8 mouse cellular contexts compared by ENCODE assay signal in the genomic region with DNA sequence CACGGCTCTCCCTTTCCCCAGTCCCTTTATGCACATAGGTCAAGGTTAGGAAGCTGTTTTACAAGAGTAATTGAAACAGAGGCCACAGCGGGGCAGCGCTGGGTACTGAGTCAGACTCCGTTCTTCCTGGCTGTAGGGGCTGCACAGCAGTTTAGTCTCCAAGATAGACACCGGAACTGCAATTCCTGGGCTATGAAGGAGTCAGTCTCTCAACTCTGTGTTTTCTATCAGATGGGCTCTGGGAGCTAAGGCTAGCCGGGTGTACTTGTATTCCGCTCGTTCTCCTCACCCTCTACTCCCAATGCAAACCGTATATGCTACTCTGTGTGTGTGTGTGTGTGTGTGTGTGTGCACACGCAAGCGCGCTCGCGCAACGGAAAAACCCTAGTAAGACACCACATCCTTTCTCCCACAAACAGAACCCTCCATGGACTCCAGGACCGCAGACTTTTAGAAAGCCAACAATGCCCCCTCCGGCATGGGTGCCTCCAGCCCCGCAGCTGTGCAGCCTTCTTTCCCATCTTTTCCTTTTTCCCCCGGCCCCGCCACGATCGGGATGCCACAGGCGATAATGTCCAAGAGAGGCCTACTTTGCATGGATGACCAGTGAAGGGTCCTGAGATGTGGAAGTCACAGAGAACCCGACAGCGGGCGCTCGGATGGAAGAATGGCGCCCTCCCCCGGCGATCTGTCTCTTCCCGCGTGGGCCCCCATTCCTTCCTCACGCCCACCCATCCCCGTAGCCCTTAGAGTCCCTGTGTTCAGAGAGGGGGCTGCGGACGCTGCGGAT. TPM values are rescaled to one million over a fixed set of nuclear protein-coding genes. Genes with fewer than 3 reads are reported as not detected.
DNase-seq lines count a peak whose midpoint lies in the region; ATAC-seq and TF ChIP-seq lines count a peak whose summit lies in the region.

No protein-coding gene starts in this region.

- no peaks in the 10 kb centered on the region for H3K36me3 ChIP-seq in embryonic facial prominence, embryonic 15.5 days
- H3K36me3 ChIP-seq in heart, embryonic 15.5 days = peaks cover 11% of the 10 kb centered on the region; the same call in 1 of the 2 replicates
- no peaks in the 10 kb centered on the region for H3K36me3 ChIP-seq in liver, postnatal 0 days (replicated peaks; ENCODE audit: insufficient read depth, low read length)
- H3K36me3 ChIP-seq in neural tube, embryonic 11.5 days (ENCODE audit: control insufficient read depth, insufficient read depth, low read length) = no peaks in the 10 kb centered on the region
- H3K36me3 ChIP-seq in thymus, adult 2 months (ENCODE audit: control insufficient read depth, insufficient read depth, low read length) = peaks cover 15% of the 10 kb centered on the region

- H3K9ac ChIP-seq in embryonic facial prominence, embryonic 15.5 days = peak overlapping the region; percentile 54
- peak overlapping the region; percentile 97 for H3K9ac ChIP-seq in heart, embryonic 15.5 days
- H3K9ac ChIP-seq in liver, postnatal 0 days (replicated peaks) = peak overlapping the region; percentile 58
- H3K9ac ChIP-seq in neural tube, embryonic 11.5 days (ENCODE audit: low read length) = peak overlapping the region; percentile 79

- peak overlapping the region; percentile 89 for H3K27ac ChIP-seq in embryonic facial prominence, embryonic 15.5 days (replicated peaks)
- H3K27ac ChIP-seq in heart, embryonic 15.5 days = peak overlapping the region; percentile 95
- peak overlapping the region; percentile 70 for H3K27ac ChIP-seq in liver, postnatal 0 days (ENCODE audit: low read depth)
- peak overlapping the region; percentile 82; the same call in 1 of the 2 replicates for H3K27ac ChIP-seq in neural tube, embryonic 11.5 days (ENCODE audit: low read depth, low read length)
- H3K27ac ChIP-seq in thymus, adult 2 months (ENCODE audit: control insufficient read depth, insufficient read depth, low read length) = peak overlapping the region; percentile 85

- peak; percentile 49 for TF ChIP-seq CTCF in liver, postnatal 0 days (IDR thresholded peaks at IDR 0.05; ENCODE audit: low read depth)
- no peak; the same call in 1 of the 2 replicates for TF ChIP-seq CTCF in thymus, adult 2 months (IDR thresholded peaks at IDR 0.05; ENCODE audit: borderline replicate concordance, control insufficient read depth, extremely low read depth, insufficient read depth, low read length, poor library complexity)

- H3K4me2 ChIP-seq in embryonic facial prominence, embryonic 15.5 days (replicated peaks) = peak overlapping the region; percentile 86
- H3K4me2 ChIP-seq in heart, embryonic 15.5 days = peak overlapping the region; percentile 86
- peak overlapping the region; percentile 75 for H3K4me2 ChIP-seq in liver, postnatal 0 days (ENCODE audit: low read depth, low read length)
- peak overlapping the region; percentile 56 for H3K4me2 ChIP-seq in neural tube, embryonic 11.5 days (ENCODE audit: low read depth)

- peak overlapping the region; percentile 75 for H3K4me3 ChIP-seq in embryonic facial prominence, embryonic 15.5 days (replicated peaks)
- peak overlapping the region; percentile 88 for H3K4me3 ChIP-seq in heart, embryonic 15.5 days
- H3K4me3 ChIP-seq in liver, postnatal 0 days (ENCODE audit: low read depth, low read length) = peak overlapping the region; percentile 62
- peak overlapping the region; percentile 66 for H3K4me3 ChIP-seq in neural tube, embryonic 11.5 days (ENCODE audit: low read depth, low read length)
- peak overlapping the region; percentile 72 for H3K4me3 ChIP-seq in thymus, adult 2 months (ENCODE audit: control insufficient read depth, insufficient read depth, low read length)

- H3K9me3 ChIP-seq in embryonic facial prominence, embryonic 15.5 days (replicated peaks) = no peaks in the 10 kb centered on the region
- no peaks in the 10 kb centered on the region for H3K9me3 ChIP-seq in heart, embryonic 15.5 days (replicated peaks)
- H3K9me3 ChIP-seq in liver, postnatal 0 days (ENCODE audit: low read length) = no peaks in the 10 kb centered on the region
- no peaks in the 10 kb centered on the region for H3K9me3 ChIP-seq in neural tube, embryonic 11.5 days (ENCODE audit: control insufficient read depth, low read length)

- TF ChIP-seq EP300 in liver, postnatal 0 days (IDR thresholded peaks at IDR 0.05; ENCODE audit: low read depth) = no peak

- no peak for TF ChIP-seq POLR2A in thymus, adult 2 months (IDR thresholded peaks at IDR 0.05; ENCODE audit: control insufficient read depth, extremely low read depth, insufficient read depth, low read length, poor library complexity)

- ATAC-seq in CD4-positive, CD25-positive, alpha-beta regulatory T cell, adult 4 months = peak; percentile 58
- ATAC-seq in embryonic facial prominence, embryonic 15.5 days (ENCODE audit: insufficient number of reproducible peaks, low FRiP score, low TSS enrichment, low read depth) = peak; percentile 25
- ATAC-seq in heart, embryonic 15.5 days (replicated peaks; ENCODE audit: insufficient number of reproducible peaks, insufficient read depth, low FRiP score, low read depth) = peak; percentile 27
- ATAC-seq in liver, postnatal 0 days = peak; percentile 40
- ATAC-seq in neural tube, embryonic 11.5 days (ENCODE audit: insufficient read depth, low FRiP score, low TSS enrichment) = peak; percentile 71

- peak; percentile 73 to 77 for DNase-seq in adrenal gland, postnatal 36 days
- DNase-seq in kidney, postnatal 14 days = peak; percentile 73
- DNase-seq in liver, postnatal 0 days = peak; percentile 45
- peak; percentile 68 for DNase-seq in neural tube, embryonic 11.5 days (ENCODE audit: low spot score)
- DNase-seq in thymus, adult 2 months = peak; percentile 79

- no peaks in the 10 kb centered on the region for H3K27me3 ChIP-seq in embryonic facial prominence, embryonic 15.5 days
- no peaks in the 10 kb centered on the region for H3K27me3 ChIP-seq in heart, embryonic 15.5 days
- H3K27me3 ChIP-seq in liver, postnatal 0 days (ENCODE audit: insufficient read depth, low read length) = peaks cover 18% of the 10 kb centered on the region
- no peaks in the 10 kb centered on the region for H3K27me3 ChIP-seq in neural tube, embryonic 11.5 days (ENCODE audit: control insufficient read depth, insufficient read depth, low read length)
- H3K27me3 ChIP-seq in thymus, adult 2 months (ENCODE audit: control insufficient read depth, insufficient read depth, low read length) = no peaks in the 10 kb centered on the region

- peaks cover 31% of the 10 kb centered on the region for H3K4me1 ChIP-seq in embryonic facial prominence, embryonic 15.5 days
- H3K4me1 ChIP-seq in heart, embryonic 15.5 days (replicated peaks) = peaks cover 24% of the 10 kb centered on the region
- peaks cover 3% of the 10 kb centered on the region for H3K4me1 ChIP-seq in liver, postnatal 0 days (ENCODE audit: insufficient read depth)
- peaks cover 15% of the 10 kb centered on the region; the same call in 1 of the 2 replicates for H3K4me1 ChIP-seq in neural tube, embryonic 11.5 days (ENCODE audit: control insufficient read depth, insufficient read depth, low read length)
- H3K4me1 ChIP-seq in thymus, adult 2 months (replicated peaks; ENCODE audit: control insufficient read depth, insufficient read depth, low read length) = peaks cover 27% of the 10 kb centered on the region

- under 1% methylated on average over 37 of the region's 37 CpGs for WGBS in embryonic facial prominence, embryonic 15.5 days
- 2% methylated on average over 37 of the region's 37 CpGs for WGBS in heart, embryonic 15.5 days
- 2% methylated on average over 37 of the region's 37 CpGs for WGBS in liver, postnatal 0 days (ENCODE audit: insufficient replicate concordance)
- WGBS in neural tube, embryonic 11.5 days = 2% methylated on average over 37 of the region's 37 CpGs
- 1% methylated on average over 37 of the region's 37 CpGs for WGBS in thymus, adult 2 months

RNA-seq across cellular contexts. Expression of a gene that starts 0.7 kb away (rescaled TPM):
- polyA plus RNA-seq in CD4-positive, CD25-positive, alpha-beta regulatory T cell, adult 4 months (2017; shearing (Covaris generic)) = 10 to 100 TPM; 22.7 to 38.5 TPM
- 10 to 100 TPM; 24.2 to 29.8 TPM for total RNA-seq in adrenal gland, postnatal 36 days (2021)
- polyA plus RNA-seq in embryonic facial prominence, embryonic 15.5 days (2015; fragmentation: Nextera tagmentation; extraction: Ambion mirVana) = 3.3 and 3.5 TPM in 2 replicates
- 23.2 and 29.0 TPM in 2 replicates for polyA plus RNA-seq in heart, embryonic 15.5 days (2015; fragmentation: Nextera tagmentation; extraction: Ambion mirVana)
- polyA plus RNA-seq in liver, postnatal 0 days (2015; fragmentation: Nextera tagmentation; extraction: Ambion mirVana) = 0.79 and 0.94 TPM in 2 replicates
- 5.3 TPM in 2 replicates for polyA plus RNA-seq in neural tube, embryonic 11.5 days (2014; fragmentation: Nextera tagmentation; extraction: Ambion mirVana)
- polyA plus RNA-seq in thymus, adult 2 months (2012; rRNA removed) = 197 and 216 TPM in 2 replicates

Comparison
In these comparisons a context has a peak if more than half of its experiments do, and no peak if none do; other contexts are left out.
1. Peak in every context shown above with its lines: DNase-seq, ATAC-seq, H3K4me3 ChIP-seq and H3K27ac ChIP-seq.